Mouse (Mus musculus): Measurements from ENCODE around the gene Ano4. TPM values are rescaled to one million over a fixed set of nuclear protein-coding genes. Genes with fewer than 3 reads are reported as not detected.
A peak's percentile ranks its signal among the peaks of the same experiment; 100 is the strongest.

Ano4 gene
- total RNA-seq, 1 experiment = 0.80 TPM

GRCm38 (mm10) chr10:89263396-89263795 lies 81.2 kb downstream of the Ano4 start:
- H3K9me3 ChIP-seq (ENCODE audit: control insufficient read depth, insufficient read depth, low read depth, low read length) = no peaks in the 10 kb centered on the region
- no peaks in the 10 kb centered on the region for H3K4me1 ChIP-seq (ENCODE audit: control insufficient read depth in 2 of 2, insufficient read depth in 2 of 2, low read length in 2 of 2, poor library complexity in 1 of 2)
- no peaks in the 10 kb centered on the region for H3K36me3 ChIP-seq (ENCODE audit: control insufficient read depth, insufficient read depth, low read length, poor library complexity, severe bottlenecking)
- DNase-seq (ENCODE audit: low read depth, low spot score) = no peak
- no peak overlapping the region for H3K9ac ChIP-seq (ENCODE audit: insufficient read depth, low read depth, low read length, poor library complexity, severe bottlenecking)
- no peak overlapping the region for H3K27ac ChIP-seq (ENCODE audit: insufficient read depth, low read depth, low read length, poor library complexity, severe bottlenecking)
- no peak overlapping the region for H3K4me3 ChIP-seq (ENCODE audit: insufficient read depth in 1 of 2, low read depth in 1 of 2, low read length in 2 of 2, poor library complexity in 1 of 2, severe bottlenecking in 1 of 2)
- in situ Hi-C loops (cut with MboI; ENCODE audit: low sequenced_read_pairs in 2 of 2, unreplicated experiment in 2 of 2) = no loop called here
- no peak for TF ChIP-seq MAFK (IDR thresholded peaks at IDR 0.05; ENCODE audit: insufficient read depth, low read depth, low read length)
- no peak for TF ChIP-seq CHD2 (IDR thresholded peaks at IDR 0.05; ENCODE audit: low read depth, low read length)
- no peak for TF ChIP-seq ZC3H11A (IDR thresholded peaks at IDR 0.05; ENCODE audit: borderline replicate concordance, low read depth, low read length)
- TF ChIP-seq HCFC1 (IDR thresholded peaks at IDR 0.05; ENCODE audit: borderline replicate concordance, insufficient read depth, low read length) = no peak
- TF ChIP-seq ZNF384 (IDR thresholded peaks at IDR 0.05; ENCODE audit: low read depth, low read length) = no peak

GRCm38 (mm10) chr10:89257457-89258381 lies 86.8 kb downstream of the Ano4 start:
- DNase-seq (ENCODE audit: low read depth, low spot score) = no peak
- H3K27ac ChIP-seq (ENCODE audit: insufficient read depth, low read depth, low read length, poor library complexity, severe bottlenecking) = no peak overlapping the region
- H3K9ac ChIP-seq (ENCODE audit: insufficient read depth, low read depth, low read length, poor library complexity, severe bottlenecking) = no peak overlapping the region
- peaks cover 0 to 7% of the 10 kb centered on the region in 2 experiments; a peak in 1 of 4 replicates for H3K4me1 ChIP-seq (ENCODE audit: control insufficient read depth in 2 of 2, insufficient read depth in 2 of 2, low read length in 2 of 2, poor library complexity in 1 of 2)
- no peaks in the 10 kb centered on the region for H3K36me3 ChIP-seq (ENCODE audit: control insufficient read depth, insufficient read depth, low read length, poor library complexity, severe bottlenecking)
- no peak for TF ChIP-seq ZC3H11A (IDR thresholded peaks at IDR 0.05; ENCODE audit: borderline replicate concordance, low read depth, low read length)
- no peak for TF ChIP-seq ZNF384 (IDR thresholded peaks at IDR 0.05; ENCODE audit: low read depth, low read length)
- no peak for TF ChIP-seq CHD2 (IDR thresholded peaks at IDR 0.05; ENCODE audit: low read depth, low read length)
- no peak for TF ChIP-seq MAFK (IDR thresholded peaks at IDR 0.05; ENCODE audit: insufficient read depth, low read depth, low read length)
- TF ChIP-seq HCFC1 (IDR thresholded peaks at IDR 0.05; ENCODE audit: borderline replicate concordance, insufficient read depth, low read length) = no peak
- in situ Hi-C loops (cut with MboI; ENCODE audit: low sequenced_read_pairs in 2 of 2, unreplicated experiment in 2 of 2) = no loop called here
- no peaks in the 10 kb centered on the region for H3K9me3 ChIP-seq (ENCODE audit: control insufficient read depth, insufficient read depth, low read depth, low read length)
- H3K4me3 ChIP-seq (ENCODE audit: insufficient read depth in 1 of 2, low read depth in 1 of 2, low read length in 2 of 2, poor library complexity in 1 of 2, severe bottlenecking in 1 of 2) = peak overlapping the region in 1 of 2 experiments; percentile 46; a peak in 2 of 4 replicates

GRCm38 (mm10) chr10:89256762-89257456 lies 87.7 kb downstream of the Ano4 start:
- no peaks in the 10 kb centered on the region for H3K36me3 ChIP-seq (ENCODE audit: control insufficient read depth, insufficient read depth, low read length, poor library complexity, severe bottlenecking)
- TF ChIP-seq HCFC1 (IDR thresholded peaks at IDR 0.05; ENCODE audit: borderline replicate concordance, insufficient read depth, low read length) (no peak), ZNF384 (IDR thresholded peaks at IDR 0.05; ENCODE audit: low read depth, low read length) (no peak), MAFK (IDR thresholded peaks at IDR 0.05; ENCODE audit: insufficient read depth, low read depth, low read length) (no peak), CHD2 (IDR thresholded peaks at IDR 0.05; ENCODE audit: low read depth, low read length) (no peak), ZC3H11A (IDR thresholded peaks at IDR 0.05; ENCODE audit: borderline replicate concordance, low read depth, low read length) (no peak)
- H3K9me3 ChIP-seq (ENCODE audit: control insufficient read depth, insufficient read depth, low read depth, low read length) = no peaks in the 10 kb centered on the region
- no peak overlapping the region for H3K27ac ChIP-seq (ENCODE audit: insufficient read depth, low read depth, low read length, poor library complexity, severe bottlenecking)
- in situ Hi-C loops (cut with MboI; ENCODE audit: low sequenced_read_pairs in 2 of 2, unreplicated experiment in 2 of 2) = no loop called here
- peaks cover 0 to 7% of the 10 kb centered on the region in 2 experiments; a peak in 1 of 4 replicates for H3K4me1 ChIP-seq (ENCODE audit: control insufficient read depth in 2 of 2, insufficient read depth in 2 of 2, low read length in 2 of 2, poor library complexity in 1 of 2)
- no peak overlapping the region for H3K9ac ChIP-seq (ENCODE audit: insufficient read depth, low read depth, low read length, poor library complexity, severe bottlenecking)
- DNase-seq (ENCODE audit: low read depth, low spot score) = no peak
- peak overlapping the region in 1 of 2 experiments; percentile 46; a peak in 2 of 4 replicates for H3K4me3 ChIP-seq (ENCODE audit: insufficient read depth in 1 of 2, low read depth in 1 of 2, low read length in 2 of 2, poor library complexity in 1 of 2, severe bottlenecking in 1 of 2)

GRCm38 (mm10) chr10:89254765-89255164 lies 89.8 kb downstream of the Ano4 start:
- no peak overlapping the region for H3K4me3 ChIP-seq (ENCODE audit: insufficient read depth in 1 of 2, low read depth in 1 of 2, low read length in 2 of 2, poor library complexity in 1 of 2, severe bottlenecking in 1 of 2)
- no peak overlapping the region for H3K27ac ChIP-seq (ENCODE audit: insufficient read depth, low read depth, low read length, poor library complexity, severe bottlenecking)
- no peaks in the 10 kb centered on the region for H3K36me3 ChIP-seq (ENCODE audit: control insufficient read depth, insufficient read depth, low read length, poor library complexity, severe bottlenecking)
- TF ChIP-seq ZNF384 (IDR thresholded peaks at IDR 0.05; ENCODE audit: low read depth, low read length) (no peak), ZC3H11A (IDR thresholded peaks at IDR 0.05; ENCODE audit: borderline replicate concordance, low read depth, low read length) (no peak), HCFC1 (IDR thresholded peaks at IDR 0.05; ENCODE audit: borderline replicate concordance, insufficient read depth, low read length) (no peak), CHD2 (IDR thresholded peaks at IDR 0.05; ENCODE audit: low read depth, low read length) (no peak), MAFK (IDR thresholded peaks at IDR 0.05; ENCODE audit: insufficient read depth, low read depth, low read length) (no peak)
- in situ Hi-C loops (cut with MboI; ENCODE audit: low sequenced_read_pairs in 2 of 2, unreplicated experiment in 2 of 2) = no loop called here
- no peak overlapping the region for H3K9ac ChIP-seq (ENCODE audit: insufficient read depth, low read depth, low read length, poor library complexity, severe bottlenecking)
- peaks cover 0 to 7% of the 10 kb centered on the region in 2 experiments; a peak in 1 of 4 replicates for H3K4me1 ChIP-seq (ENCODE audit: control insufficient read depth in 2 of 2, insufficient read depth in 2 of 2, low read length in 2 of 2, poor library complexity in 1 of 2)
- H3K9me3 ChIP-seq (ENCODE audit: control insufficient read depth, insufficient read depth, low read depth, low read length) = no peaks in the 10 kb centered on the region
- DNase-seq (ENCODE audit: low read depth, low spot score) = no peak
